Mouse (Mus musculus) right cerebral cortex, adult 2 months (tissue): ENCODE measurements around the gene Olfr1249.
"Not testable (repeated sequence)": the region's sequence is repeated elsewhere in the genome, so short reads cannot be mapped to it uniquely, and the experiment has no call there.

Source experiments
- DNase-seq, 2 experiments: peaks; one replicate each; pipeline ENCODE4 v3.0.0; 2021 to 2022; ENCODE audit warnings: low spot score in 2 of 2

Gene Olfr1249

DNA sequence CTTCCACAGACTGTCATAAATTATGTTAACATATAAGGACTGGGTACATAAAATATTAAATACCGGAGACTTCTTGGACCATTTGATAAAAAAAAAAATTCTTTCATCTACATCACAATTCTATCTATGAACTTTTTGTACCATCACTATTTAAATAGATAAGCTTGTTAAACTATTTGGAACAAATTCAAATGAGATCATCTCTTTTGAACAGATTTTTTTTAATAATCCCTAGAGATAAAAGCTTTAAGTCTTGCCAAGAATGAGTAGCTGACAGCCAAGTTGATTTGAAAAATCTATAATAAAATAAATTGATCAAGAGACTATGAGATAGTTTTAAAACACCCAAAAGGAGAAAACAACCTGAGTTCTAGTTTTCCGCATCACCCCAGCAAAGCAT, at the start of gene Olfr1249:
TSS of gene Olfr1249 (minus strand) at position 101 of the 400 bp plus-strand sequence.
- no peak for DNase-seq

DNA sequence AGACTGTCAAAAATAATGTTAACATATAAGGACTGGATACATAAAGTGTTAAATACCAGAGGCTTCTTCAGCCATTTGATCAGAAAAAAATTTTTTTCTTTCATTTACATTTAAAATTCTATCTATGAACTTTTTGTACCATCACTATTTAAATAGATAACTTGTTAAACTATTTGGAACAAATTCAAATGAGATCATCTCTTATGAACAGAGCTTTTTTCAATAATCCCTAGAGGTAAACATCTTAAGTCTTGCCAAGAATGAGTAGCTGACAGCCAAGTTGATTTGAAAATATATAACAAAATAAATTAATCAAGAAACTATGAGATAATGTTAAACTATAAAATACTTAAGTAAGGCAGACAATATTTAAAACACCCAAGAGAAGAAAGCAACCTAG, 37.1 kb upstream of the Olfr1249 start, which contains the start of gene Olfr1251:
TSS of gene Olfr1251 (minus strand) at position 101 of the 400 bp plus-strand sequence.
- DNase-seq = no peak

DNA sequence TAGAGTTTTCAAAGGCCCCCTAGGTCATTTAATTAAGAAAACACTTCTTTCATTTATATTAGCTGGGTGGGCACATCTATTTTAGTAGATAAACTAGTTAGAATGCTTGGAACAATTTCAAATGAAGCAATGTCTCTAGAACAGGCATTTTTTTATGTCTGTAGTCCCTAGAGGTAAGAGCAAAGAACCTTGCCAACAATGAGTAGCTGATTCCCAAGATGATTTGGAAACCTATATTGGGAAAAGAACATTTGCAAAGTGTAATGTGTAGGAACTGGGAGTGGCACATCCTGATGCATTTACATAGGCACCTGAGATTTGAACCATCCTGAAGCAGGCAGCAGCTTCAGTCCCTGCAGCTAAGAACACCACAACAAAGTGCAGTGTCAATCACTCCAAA, 26.6 kb upstream of the Olfr1249 start, which contains the start of gene Olfr1250:
TSS of gene Olfr1250 (minus strand) at position 101 of the 400 bp plus-strand sequence.
- no peak for DNase-seq

DNA sequence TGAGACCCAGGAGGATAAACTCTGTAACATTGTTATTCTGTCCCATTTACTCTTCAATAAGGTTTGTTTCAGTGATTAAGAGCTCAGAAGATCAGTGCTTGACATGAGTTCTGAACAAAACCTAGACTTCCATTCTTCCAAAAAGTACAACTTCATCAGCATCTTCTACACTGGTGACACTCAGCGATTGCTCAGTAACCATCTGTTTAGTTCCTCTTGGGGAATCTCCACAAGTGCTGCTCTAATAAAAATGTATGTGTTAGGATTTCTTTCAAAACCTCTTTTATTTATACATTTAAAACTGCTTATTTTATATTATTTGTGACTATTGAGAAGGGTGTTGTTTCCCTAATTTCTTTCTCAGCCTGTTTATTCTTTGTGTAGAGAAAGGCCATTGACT, 16.6 kb downstream of the Olfr1249 start, which contains the start of gene Olfr1248:
TSS of gene Olfr1248 (minus strand) at position 101 of the 400 bp plus-strand sequence.
- not testable (repeated sequence) for DNase-seq

DNA sequence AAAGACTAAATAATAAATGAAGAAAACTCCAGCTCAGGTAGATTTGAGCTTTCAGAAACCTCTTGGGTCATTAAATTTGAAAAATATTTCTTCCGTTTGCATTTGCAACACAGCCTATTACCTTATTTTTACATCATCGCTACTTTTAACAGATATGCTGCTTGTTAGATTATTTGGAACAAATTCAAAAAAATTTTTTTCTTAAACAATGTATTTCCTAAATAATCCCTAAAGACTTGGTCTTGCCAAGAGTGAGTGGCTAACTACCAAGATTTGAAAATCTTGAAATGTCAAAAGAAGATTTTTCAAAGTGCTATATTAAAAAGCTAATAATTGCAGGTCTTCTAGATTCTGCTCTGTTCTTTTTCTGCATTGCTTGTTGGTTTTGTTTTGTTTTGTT, 20.8 kb downstream of the Olfr1249 start, which contains the start of gene Olfr1247:
TSS of gene Olfr1247 (minus strand) at position 101 of the 400 bp plus-strand sequence.
- no peak for DNase-seq

DNA sequence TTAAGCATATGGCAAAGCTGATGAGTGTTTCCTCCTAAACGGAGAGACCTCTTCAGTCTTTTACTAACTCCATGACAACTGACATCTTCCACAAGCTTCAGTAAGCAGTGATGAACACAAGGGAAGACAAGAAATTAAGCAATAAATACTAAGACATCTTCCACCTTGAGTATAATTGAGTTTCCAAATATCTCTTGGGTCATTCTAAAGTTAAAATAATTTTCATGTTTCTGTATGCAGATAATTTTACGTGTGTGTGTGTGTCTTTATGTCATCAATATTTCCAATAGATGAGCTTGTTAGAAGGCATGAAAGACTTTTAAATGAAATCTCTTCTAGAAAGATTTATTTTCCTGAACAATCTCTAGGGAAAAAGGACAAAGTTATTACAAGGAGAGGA, 41.7 kb downstream of the Olfr1249 start, which contains the start of gene Olfr1246:
TSS of gene Olfr1246 (minus strand) at position 101 of the 400 bp plus-strand sequence.
- no peak for DNase-seq
